Mouse (Mus musculus): ENCODE results near the gene Etfb. TPM values are rescaled to one million over a fixed set of nuclear protein-coding genes. Genes with fewer than 3 reads are reported as not detected.
A peak's percentile ranks its signal among the peaks of the same experiment; 100 is the strongest.

Gene Etfb
- polyA plus RNA-seq, 1 experiment from 2014 or later = 175 TPM

GRCm38 (mm10) chr7:43463976-43464375 lies 20.1 kb downstream of the Etfb start:
- Histone ChIP-seq H3K36me3 (ENCODE audit: inconsistent target) (no peaks in the 10 kb centered on the region), H3K79me2 (ENCODE audit: inconsistent target) (no peaks in the 10 kb centered on the region), H3K27ac (no peak overlapping the region), H3K4me3 (ENCODE audit: inconsistent target) (no peak overlapping the region)
- 94% methylated on average over 7 of the region's 7 CpGs for WGBS (ENCODE audit: missing documents)

GRCm38 (mm10) chr7:43464864-43465343 lies 21.0 kb downstream of the Etfb start:
- 17% methylated on average over 35 of the region's 35 CpGs for WGBS (ENCODE audit: missing documents)
- H3K79me2 ChIP-seq (ENCODE audit: inconsistent target) = no peaks in the 10 kb centered on the region
- no peak overlapping the region for H3K27ac ChIP-seq
- H3K36me3 ChIP-seq (ENCODE audit: inconsistent target) = no peaks in the 10 kb centered on the region
- no peak overlapping the region; the same call in 1 of the 2 replicates for H3K4me3 ChIP-seq (ENCODE audit: inconsistent target)

- H3K79me2 ChIP-seq (ENCODE audit: inconsistent target) = no peaks in the 10 kb centered on the region
- H3K36me3 ChIP-seq (ENCODE audit: inconsistent target) = no peaks in the 10 kb centered on the region
- under 1% methylated on average over 33 of the region's 33 CpGs for WGBS (ENCODE audit: missing documents)
- H3K27ac ChIP-seq = peak overlapping the region; percentile 34
- peak overlapping the region; percentile 82 for H3K4me3 ChIP-seq (ENCODE audit: inconsistent target)
These were observed 21.6 kb downstream of the Etfb start for GRCm38 (mm10) chr7:43465344-43466098.

- no peaks in the 10 kb centered on the region for H3K36me3 ChIP-seq (ENCODE audit: inconsistent target)
- peak overlapping the region; percentile 34 for H3K27ac ChIP-seq
- WGBS (ENCODE audit: missing documents) = 2% methylated on average over 33 of the region's 33 CpGs
- peak overlapping the region; percentile 82 for H3K4me3 ChIP-seq (ENCODE audit: inconsistent target)
- H3K79me2 ChIP-seq (ENCODE audit: inconsistent target) = no peaks in the 10 kb centered on the region
These were observed 22.3 kb downstream of the Etfb start for GRCm38 (mm10) chr7:43466099-43466694.

- WGBS (ENCODE audit: missing documents) = 67% methylated on average over 6 of the region's 8 CpGs
- no peaks in the 10 kb centered on the region for H3K79me2 ChIP-seq (ENCODE audit: inconsistent target)
- no peak overlapping the region for H3K27ac ChIP-seq
- H3K36me3 ChIP-seq (ENCODE audit: inconsistent target) = no peaks in the 10 kb centered on the region
- no peak overlapping the region for H3K4me3 ChIP-seq (ENCODE audit: inconsistent target)
These were observed 26.5 kb downstream of the Etfb start for GRCm38 (mm10) chr7:43470373-43470772.

GRCm38 (mm10) chr7:43475706-43476105 lies 31.8 kb downstream of the Etfb start:
- Histone ChIP-seq H3K27ac (no peak overlapping the region), H3K79me2 (ENCODE audit: inconsistent target) (no peaks in the 10 kb centered on the region), H3K36me3 (ENCODE audit: inconsistent target) (no peaks in the 10 kb centered on the region), H3K4me3 (ENCODE audit: inconsistent target) (no peak overlapping the region)
- WGBS (ENCODE audit: missing documents) = 14% methylated on average over 23 of the region's 23 CpGs

GRCm38 (mm10) chr7:43476376-43476775 lies 32.5 kb downstream of the Etfb start:
- no peak overlapping the region for H3K4me3 ChIP-seq (ENCODE audit: inconsistent target)
- H3K36me3 ChIP-seq (ENCODE audit: inconsistent target) = no peaks in the 10 kb centered on the region
- no peak overlapping the region for H3K27ac ChIP-seq
- WGBS (ENCODE audit: missing documents) = 22% methylated on average over 13 of the region's 13 CpGs
- no peaks in the 10 kb centered on the region for H3K79me2 ChIP-seq (ENCODE audit: inconsistent target)

- H3K4me3 ChIP-seq (ENCODE audit: inconsistent target) = no peak overlapping the region
- H3K36me3 ChIP-seq (ENCODE audit: inconsistent target) = no peaks in the 10 kb centered on the region
- 65% methylated on average over 3 of the region's 3 CpGs for WGBS (ENCODE audit: missing documents)
- H3K79me2 ChIP-seq (ENCODE audit: inconsistent target) = no peaks in the 10 kb centered on the region
- H3K27ac ChIP-seq = no peak overlapping the region
These were observed 37.3 kb downstream of the Etfb start for GRCm38 (mm10) chr7:43481191-43481590.

- H3K36me3 ChIP-seq (ENCODE audit: inconsistent target) = no peaks in the 10 kb centered on the region
- H3K4me3 ChIP-seq (ENCODE audit: inconsistent target) = no peak overlapping the region
- no peak overlapping the region for H3K27ac ChIP-seq
- WGBS (ENCODE audit: missing documents) = 71% methylated on average over 7 of the region's 8 CpGs
- no peaks in the 10 kb centered on the region for H3K79me2 ChIP-seq (ENCODE audit: inconsistent target)
These were observed 38.3 kb downstream of the Etfb start for GRCm38 (mm10) chr7:43482090-43482716.

- no peaks in the 10 kb centered on the region for H3K79me2 ChIP-seq (ENCODE audit: inconsistent target)
- 17% methylated on average over 10 of the region's 10 CpGs for WGBS (ENCODE audit: missing documents)
- no peaks in the 10 kb centered on the region for H3K36me3 ChIP-seq (ENCODE audit: inconsistent target)
- no peak overlapping the region for H3K4me3 ChIP-seq (ENCODE audit: inconsistent target)
- no peak overlapping the region for H3K27ac ChIP-seq
These were observed 39.4 kb downstream of the Etfb start for GRCm38 (mm10) chr7:43483236-43483635.

- H3K27ac ChIP-seq = no peak overlapping the region
- WGBS (ENCODE audit: missing documents) = 42% methylated on average over 5 of the region's 5 CpGs
- H3K79me2 ChIP-seq (ENCODE audit: inconsistent target) = no peaks in the 10 kb centered on the region
- no peaks in the 10 kb centered on the region for H3K36me3 ChIP-seq (ENCODE audit: inconsistent target)
- no peak overlapping the region for H3K4me3 ChIP-seq (ENCODE audit: inconsistent target)
These were observed 44.8 kb downstream of the Etfb start for GRCm38 (mm10) chr7:43488646-43489045.

GRCm38 (mm10) chr7:43489631-43490125 lies 45.8 kb downstream of the Etfb start, which contains the start of gene Iglon5:
Gene Iglon5 (minus strand): TSS chr7:43490075.
- Histone ChIP-seq H3K27ac (no peak within 1 kb of the TSS), H3K36me3 (ENCODE audit: inconsistent target) (no peaks in the 10 kb centered on the region), H3K4me3 (ENCODE audit: inconsistent target) (no peak within 1 kb of the TSS), H3K79me2 (ENCODE audit: inconsistent target) (no peaks in the 10 kb centered on the region)
- WGBS (ENCODE audit: missing documents) = 9% methylated on average over 19 of the region's 41 CpGs

GRCm38 (mm10) chr7:43490182-43490584 lies 46.3 kb downstream of the Etfb start:
- Histone ChIP-seq H3K79me2 (ENCODE audit: inconsistent target) (no peaks in the 10 kb centered on the region), H3K27ac (no peak overlapping the region), H3K36me3 (ENCODE audit: inconsistent target) (no peaks in the 10 kb centered on the region), H3K4me3 (ENCODE audit: inconsistent target) (no peak overlapping the region)
- 9% methylated on average over 8 of the region's 13 CpGs for WGBS (ENCODE audit: missing documents)

- no peaks in the 10 kb centered on the region for H3K36me3 ChIP-seq (ENCODE audit: inconsistent target)
- no peak overlapping the region for H3K27ac ChIP-seq
- no peak overlapping the region for H3K4me3 ChIP-seq (ENCODE audit: inconsistent target)
- H3K79me2 ChIP-seq (ENCODE audit: inconsistent target) = no peaks in the 10 kb centered on the region
- WGBS (ENCODE audit: missing documents) = 61% methylated on average over 9 of the region's 9 CpGs
These were observed 47.0 kb downstream of the Etfb start for GRCm38 (mm10) chr7:43490861-43491260.
